Mouse (Mus musculus) forebrain, embryonic 15.5 days (tissue): ENCODE results near the gene Atp2b2. TPM values are rescaled to one million over a fixed set of nuclear protein-coding genes. Genes with fewer than 3 reads are reported as not detected.

Experiments
- ATAC-seq: fragments of 200-750 bp; cut with Nextera tagmentation; replicated peaks from 2 replicates; pipeline ENCODE4 v1.8.0; 2017; ENCODE audit warnings: mild to moderate bottlenecking, moderate TSS enrichment, moderate library complexity
- H3K27ac ChIP-seq: fragments of 300-500 bp; sonication (generic); replicated peaks from 2 replicates; pipeline ENCODE4 v1.5.1; 2015; ENCODE audit warnings: mild to moderate bottlenecking, inconsistent platforms
- H3K27me3 ChIP-seq: fragments of 300-500 bp; sonication (generic); 2 replicates; pipeline ENCODE4 v1.6.1; 2015; ENCODE audit warnings: inconsistent platforms
- H3K36me3 ChIP-seq: fragments of 300-500 bp; sonication (generic); 2 replicates; pipeline ENCODE4 v1.6.1; 2015; ENCODE audit warnings: mild to moderate bottlenecking, inconsistent platforms
- H3K4me1 ChIP-seq: fragments of 300-500 bp; sonication (generic); 2 replicates; pipeline ENCODE4 v1.6.1; 2015; ENCODE audit warnings: inconsistent platforms
- H3K4me2 ChIP-seq: fragments of 300-500 bp; sonication (generic); replicated peaks from 2 replicates; pipeline ENCODE4 v1.6.1; 2015; ENCODE audit warnings: mild to moderate bottlenecking, inconsistent platforms
- H3K4me3 ChIP-seq: fragments of 300-500 bp; sonication (generic); 2 replicates; pipeline ENCODE4 v1.5.1; 2015; ENCODE audit warnings: mild to moderate bottlenecking, inconsistent platforms
- H3K9ac ChIP-seq: fragments of 300-500 bp; sonication (generic); replicated peaks from 2 replicates; pipeline ENCODE4 v1.6.1; 2015; ENCODE audit warnings: mild to moderate bottlenecking, inconsistent platforms
- H3K9me3 ChIP-seq: fragments of 300-500 bp; sonication (generic); 2 replicates; pipeline ENCODE4 v1.6.1; 2016; ENCODE audit warnings: inconsistent platforms
- WGBS: fragments of 180-500 bp; shearing (Covaris S2); methylation state at CpG from one replicate; pipeline ENCODE4 v1.1.7; 2015; ENCODE audit warnings: mixed read lengths; 5-methylcytosine and 5-hydroxymethylcytosine counted together
- polyA plus RNA-seq: library from polyadenylated mRNA; unstranded; fragments of >200 nt; fragmentation: Nextera tagmentation; extraction: Ambion mirVana; gene quantifications from 2 replicates; pipeline ENCODE4 v1.2.1, GENCODE M21; 2015

The Atp2b2 gene
- polyA plus RNA-seq, 1 experiment from 2014 or later, result 28.8 TPM

GRCm38 (mm10) chr6:113795241-113795702 lies 247.1 kb downstream of the Atp2b2 start:
- Histone ChIP-seq H3K4me2 (no peak overlapping the region), H3K27me3 (no peaks in the 10 kb centered on the region), H3K9ac (no peak overlapping the region), H3K9me3 (no peaks in the 10 kb centered on the region), H3K4me1 (peaks cover 33% of the 10 kb centered on the region), H3K4me3 (no peak overlapping the region), H3K36me3 (peaks cover 12% of the 10 kb centered on the region), H3K27ac (peak overlapping the region; percentile 86)
- WGBS, result 4% methylated on average over 4 of the region's 4 CpGs
- ATAC-seq, result peak; percentile 87

- ATAC-seq, result no peak
- Histone ChIP-seq H3K27ac (no peak overlapping the region), H3K9me3 (no peaks in the 10 kb centered on the region), H3K36me3 (peaks cover 26% of the 10 kb centered on the region), H3K9ac (no peak overlapping the region), H3K4me1 (peaks cover 18% of the 10 kb centered on the region), H3K4me2 (no peak overlapping the region), H3K4me3 (no peak overlapping the region), H3K27me3 (no peaks in the 10 kb centered on the region)
- 85% methylated on average over 5 of the region's 5 CpGs for WGBS
Observed at GRCm38 (mm10) chr6:113792368-113792767, 250.0 kb downstream of the Atp2b2 start.

GRCm38 (mm10) chr6:113791012-113791411 lies 251.4 kb downstream of the Atp2b2 start:
- H3K9me3 ChIP-seq, result no peaks in the 10 kb centered on the region
- peaks cover 15% of the 10 kb centered on the region for H3K4me1 ChIP-seq
- 83% methylated on average over 8 of the region's 8 CpGs for WGBS
- no peaks in the 10 kb centered on the region for H3K27me3 ChIP-seq
- no peak overlapping the region for H3K4me2 ChIP-seq
- H3K36me3 ChIP-seq, result peaks cover 31% of the 10 kb centered on the region
- no peak overlapping the region for H3K9ac ChIP-seq
- no peak overlapping the region for H3K27ac ChIP-seq
- ATAC-seq, result no peak
- no peak overlapping the region for H3K4me3 ChIP-seq

GRCm38 (mm10) chr6:113787459-113787968 lies 254.9 kb downstream of the Atp2b2 start:
- no peak overlapping the region for H3K27ac ChIP-seq
- no peak overlapping the region for H3K4me3 ChIP-seq
- no peaks in the 10 kb centered on the region for H3K4me1 ChIP-seq
- H3K9ac ChIP-seq, result no peak overlapping the region
- 60% methylated on average over 6 of the region's 6 CpGs for WGBS
- no peak overlapping the region for H3K4me2 ChIP-seq
- H3K36me3 ChIP-seq, result peaks cover 32% of the 10 kb centered on the region
- no peak for ATAC-seq
- H3K27me3 ChIP-seq, result no peaks in the 10 kb centered on the region
- H3K9me3 ChIP-seq, result no peaks in the 10 kb centered on the region

GRCm38 (mm10) chr6:113785658-113786057 lies 256.8 kb downstream of the Atp2b2 start:
- peaks cover 46% of the 10 kb centered on the region for H3K36me3 ChIP-seq
- H3K4me3 ChIP-seq, result no peak overlapping the region
- 84% methylated on average over 7 of the region's 7 CpGs for WGBS
- ATAC-seq, result no peak
- H3K9me3 ChIP-seq, result no peaks in the 10 kb centered on the region
- H3K27ac ChIP-seq, result no peak overlapping the region
- H3K4me2 ChIP-seq, result no peak overlapping the region
- H3K27me3 ChIP-seq, result no peaks in the 10 kb centered on the region
- no peak overlapping the region for H3K9ac ChIP-seq
- H3K4me1 ChIP-seq, result no peaks in the 10 kb centered on the region

- ATAC-seq, result no peak
- peaks cover 22% of the 10 kb centered on the region for H3K36me3 ChIP-seq
- 63% methylated on average over 7 of the region's 7 CpGs for WGBS
Observed at GRCm38 (mm10) chr6:113778229-113778753, 264.1 kb downstream of the Atp2b2 start.

DNA sequence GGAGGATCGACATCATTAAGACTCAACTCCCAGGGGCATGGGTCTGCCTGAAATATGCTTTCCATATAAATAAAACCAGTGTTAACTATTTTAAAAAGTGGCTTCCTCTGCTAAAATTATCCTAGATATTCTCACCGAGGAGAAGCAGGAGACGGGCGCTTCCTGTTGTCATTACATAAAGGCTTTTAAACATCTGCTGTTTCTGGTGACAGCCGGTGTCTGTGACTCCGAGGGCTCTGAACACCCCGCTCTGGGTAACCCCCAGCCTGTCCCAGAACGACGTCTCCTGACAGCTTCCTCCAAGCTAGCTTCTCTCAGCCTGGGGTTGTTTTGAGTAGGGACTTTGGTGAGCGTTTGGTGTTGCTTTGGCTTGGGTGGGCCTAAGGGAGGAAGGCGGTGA lies 273.6 kb downstream of the Atp2b2 start:
- Histone ChIP-seq H3K9me3 (no peaks in the 10 kb centered on the region), H3K4me1 (no peaks in the 10 kb centered on the region), H3K9ac (no peak overlapping the region), H3K27me3 (no peaks in the 10 kb centered on the region), H3K4me3 (no peak overlapping the region), H3K27ac (no peak overlapping the region), H3K36me3 (peaks cover 24% of the 10 kb centered on the region), H3K4me2 (no peak overlapping the region)
- ATAC-seq, result no peak
- WGBS, result 75% methylated on average over 11 of the region's 11 CpGs

More at GRCm38 (mm10) chr6:113778229-113778753, 264.1 kb downstream of the Atp2b2 start:
- Histone ChIP-seq H3K9ac (no peak overlapping the region), H3K4me2 (no peak overlapping the region), H3K4me1 (no peaks in the 10 kb centered on the region), H3K9me3 (no peaks in the 10 kb centered on the region), H3K27me3 (no peaks in the 10 kb centered on the region), H3K4me3 (no peak overlapping the region), H3K27ac (no peak overlapping the region)

DNA sequence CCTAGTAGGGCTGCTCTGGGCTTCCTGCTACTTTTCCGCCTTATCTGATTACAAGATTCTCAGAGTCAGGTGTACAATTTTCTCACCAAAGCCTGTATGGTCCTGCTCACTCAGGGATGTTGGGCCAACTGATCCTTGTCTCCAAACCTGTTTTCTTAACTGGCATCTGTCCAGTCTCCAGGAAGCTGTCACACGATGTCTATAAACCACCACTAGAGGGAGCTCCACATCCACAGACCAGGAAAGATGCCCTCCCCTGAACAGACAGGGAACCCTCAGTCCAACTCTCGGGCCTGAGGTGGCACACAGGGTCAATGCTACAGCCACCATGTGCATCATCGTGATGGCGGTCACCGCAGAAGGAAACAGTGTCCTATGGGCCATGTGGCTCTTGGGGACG lies 280.8 kb downstream of the Atp2b2 start:
- Histone ChIP-seq H3K4me1 (no peaks in the 10 kb centered on the region), H3K27ac (no peak overlapping the region), H3K4me3 (no peak overlapping the region), H3K36me3 (peaks cover 57% of the 10 kb centered on the region), H3K9ac (no peak overlapping the region), H3K27me3 (no peaks in the 10 kb centered on the region), H3K9me3 (no peaks in the 10 kb centered on the region), H3K4me2 (no peak overlapping the region)
- 28% methylated on average over 7 of the region's 7 CpGs for WGBS
- peak; percentile 61; the same call in 1 of the 2 replicates for ATAC-seq

DNA sequence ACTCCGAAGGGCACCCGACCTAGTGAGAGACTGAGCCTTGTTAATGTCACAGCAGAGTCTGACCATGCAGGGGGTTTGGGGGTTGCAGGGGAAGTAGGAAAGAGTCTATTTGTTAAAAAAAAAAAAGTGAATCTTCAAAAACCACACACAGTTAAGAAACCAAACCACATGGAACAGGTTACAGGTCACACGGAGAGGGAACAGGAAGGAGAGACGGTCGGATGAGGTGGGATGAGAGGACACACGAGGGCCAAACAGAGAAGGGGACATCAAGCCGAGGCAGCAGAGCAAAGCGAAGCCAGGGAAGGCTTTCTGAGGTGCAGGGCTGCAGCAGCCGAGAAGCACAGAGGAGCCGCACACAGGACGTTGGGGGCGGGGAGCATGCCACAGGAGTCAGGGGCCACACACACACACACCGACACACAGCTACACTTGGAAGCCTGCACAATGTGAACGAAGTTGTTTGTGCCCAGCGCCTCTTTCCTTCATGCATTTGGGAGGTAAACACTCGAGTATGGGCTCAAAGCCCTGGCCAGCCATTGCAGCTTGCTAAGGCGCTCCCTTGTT lies 293.2 kb downstream of the Atp2b2 start:
- Histone ChIP-seq H3K4me2 (no peak overlapping the region), H3K27ac (no peak overlapping the region), H3K36me3 (peaks cover 4% of the 10 kb centered on the region; the same call in 1 of the 2 replicates), H3K4me3 (no peak overlapping the region), H3K27me3 (no peaks in the 10 kb centered on the region), H3K9ac (no peak overlapping the region), H3K9me3 (no peaks in the 10 kb centered on the region), H3K4me1 (no peaks in the 10 kb centered on the region)
- 65% methylated on average over 17 of the region's 17 CpGs for WGBS
- no peak for ATAC-seq

DNA sequence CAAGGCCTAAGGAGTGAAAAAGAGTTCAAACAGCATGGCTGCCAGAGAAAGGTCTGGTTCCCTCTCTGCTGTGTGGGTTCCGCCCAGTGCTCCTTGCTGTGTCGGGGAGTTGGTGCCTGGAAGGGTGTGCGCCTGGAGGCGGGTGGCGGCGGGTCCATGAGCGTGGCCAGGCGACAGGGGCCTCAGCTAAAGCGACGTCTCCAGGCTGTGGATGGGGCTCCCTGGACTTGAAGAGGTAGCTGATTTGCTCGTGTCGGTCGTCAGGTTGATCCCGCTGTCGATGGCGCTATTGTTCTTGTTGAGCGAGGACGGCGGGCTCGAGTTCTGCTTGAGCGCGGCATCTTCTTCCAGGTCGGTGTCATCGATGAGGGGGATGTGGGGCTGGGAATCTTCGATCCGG lies 294.1 kb downstream of the Atp2b2 start:
- H3K4me3 ChIP-seq, result no peak overlapping the region
- WGBS, result 42% methylated on average over 26 of the region's 26 CpGs
- H3K4me1 ChIP-seq, result no peaks in the 10 kb centered on the region
- H3K27ac ChIP-seq, result no peak overlapping the region
- H3K27me3 ChIP-seq, result no peaks in the 10 kb centered on the region
- H3K9me3 ChIP-seq, result no peaks in the 10 kb centered on the region
- no peak overlapping the region for H3K4me2 ChIP-seq
- no peak overlapping the region for H3K9ac ChIP-seq
- no peak for ATAC-seq
- peaks cover 4% of the 10 kb centered on the region; the same call in 1 of the 2 replicates for H3K36me3 ChIP-seq

DNA sequence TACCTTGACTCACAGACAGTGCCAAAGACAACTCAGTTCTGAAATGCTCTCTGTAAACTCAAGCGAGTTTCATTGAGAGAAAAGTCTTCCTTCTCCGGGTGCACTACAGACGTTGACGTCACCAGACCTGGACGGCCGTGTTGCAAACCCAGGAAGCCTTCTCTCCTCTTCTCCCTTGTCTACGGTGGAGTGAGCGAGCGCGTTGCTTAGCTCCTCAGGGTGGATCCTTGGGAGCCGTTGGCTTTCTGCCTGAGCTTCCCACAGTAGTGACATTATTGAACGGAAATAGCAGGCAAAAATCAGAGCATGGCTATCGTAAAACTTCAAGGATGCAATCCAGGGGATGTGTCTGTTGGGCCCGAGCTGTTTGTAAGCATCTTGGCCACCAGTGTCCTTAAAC lies 295.1 kb downstream of the Atp2b2 start:
- Histone ChIP-seq H3K36me3 (peaks cover 4% of the 10 kb centered on the region; the same call in 1 of the 2 replicates), H3K9me3 (no peaks in the 10 kb centered on the region), H3K4me3 (no peak overlapping the region), H3K4me1 (peaks cover under 1% of the 10 kb centered on the region; the same call in 1 of the 2 replicates), H3K27ac (no peak overlapping the region), H3K27me3 (no peaks in the 10 kb centered on the region), H3K4me2 (no peak overlapping the region), H3K9ac (no peak overlapping the region)
- 91% methylated on average over 14 of the region's 14 CpGs for WGBS
- ATAC-seq, result no peak

DNA sequence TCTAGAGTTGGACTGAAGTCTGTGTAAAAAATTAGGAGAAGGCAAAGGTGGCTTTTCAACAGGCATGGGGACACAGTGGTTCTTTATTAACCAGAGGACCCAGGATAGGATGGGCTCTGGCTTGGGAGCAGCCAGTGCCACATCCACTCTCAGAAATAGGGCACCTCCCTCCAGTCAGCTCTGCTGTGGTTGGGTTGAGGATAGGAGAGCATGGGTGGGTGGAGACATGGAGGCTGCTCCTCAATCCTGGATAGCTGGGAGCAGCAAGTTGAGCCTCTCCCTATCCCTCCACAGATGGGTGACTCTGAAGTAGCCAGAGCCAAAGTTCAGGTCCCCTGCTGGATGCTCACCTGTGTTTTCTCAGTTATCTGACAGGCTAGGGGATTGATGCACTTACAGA lies 297.3 kb downstream of the Atp2b2 start:
- no peaks in the 10 kb centered on the region; the same call in 1 of the 2 replicates for H3K36me3 ChIP-seq
- H3K4me1 ChIP-seq, result peaks cover 16% of the 10 kb centered on the region
- H3K9ac ChIP-seq, result no peak overlapping the region
- H3K27me3 ChIP-seq, result no peaks in the 10 kb centered on the region
- ATAC-seq, result no peak
- H3K9me3 ChIP-seq, result no peaks in the 10 kb centered on the region
- H3K4me3 ChIP-seq, result no peak overlapping the region
- H3K27ac ChIP-seq, result no peak overlapping the region
- H3K4me2 ChIP-seq, result no peak overlapping the region
